Mouse (Mus musculus) liver, postnatal 0 days (tissue): ENCODE results near the gene Entpd5.

Source experiments
- CTCF ChIP-seq: sonication (generic); IDR thresholded peaks from 2 replicates; pipeline ENCODE4 v1.5.1; 2016; ENCODE audit warnings: antibody characterized with exemption, low read depth
- EP300 ChIP-seq: IDR thresholded peaks from 2 replicates; pipeline ENCODE4 v1.6.1; 2016; ENCODE audit warnings: antibody characterized with exemption, low read depth, mild to moderate bottlenecking

- TF ChIP-seq CTCF (no peak), EP300 (no peak)
These were observed 4.3 kb downstream of the Entpd5 start for GRCm38 (mm10) chr12:84404541-84404940.
